Mouse (Mus musculus) G1E (cell line): Measurements from ENCODE around the gene Mtln.

Experiments used
- CTCF ChIP-seq: IDR thresholded peaks from 2 replicates; pipeline ENCODE4 v1.5.1; 2012; ENCODE audit warnings: low read depth, low read length, inconsistent platforms, mixed read lengths
- GATA1 ChIP-seq: IDR thresholded peaks from 2 replicates; pipeline ENCODE4 v1.6.1; 2012; ENCODE audit warnings: borderline replicate concordance, low read length, inconsistent platforms, mixed read lengths

DNA sequence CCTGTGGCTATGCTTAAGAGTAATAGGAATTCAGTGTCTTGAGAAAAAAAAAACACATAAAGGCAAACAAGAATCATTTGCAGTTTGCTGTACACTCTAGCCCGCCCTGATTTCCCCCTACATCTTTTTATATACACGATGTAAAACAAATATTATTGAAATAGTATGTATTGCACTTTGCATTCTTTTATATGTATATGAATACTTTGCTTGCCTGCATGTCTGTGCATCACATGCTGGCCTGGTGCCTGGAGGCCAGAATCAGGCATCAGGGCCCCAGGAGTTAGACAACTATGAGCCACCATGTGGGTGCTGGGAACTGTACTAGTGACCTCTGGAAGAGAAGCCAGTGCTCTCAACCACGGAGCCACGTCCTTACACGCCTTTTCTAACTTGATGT lies 5.1 kb downstream of the Mtln start:
- TF ChIP-seq GATA1 (no peak), CTCF (no peak)
